Mouse (Mus musculus) lung, embryonic 16.5 days (tissue): ENCODE results near the gene Rhog. TPM values are rescaled to one million over a fixed set of nuclear protein-coding genes. Genes with fewer than 3 reads are reported as not detected.

Source experiments
- ATAC-seq: fragments of 200-750 bp; cut with Nextera tagmentation; 2 replicates; pipeline ENCODE4 v1.8.0; 2017; ENCODE audit warnings: low read depth, mild to moderate bottlenecking, moderate library complexity
- H3K27ac ChIP-seq: fragments of 300-500 bp; sonication (generic); 2 replicates; pipeline ENCODE4 v1.5.1; 2014; ENCODE audit warnings: mild to moderate bottlenecking, control low read depth, low read length
- H3K27me3 ChIP-seq: fragments of 300-500 bp; sonication (generic); 2 replicates; pipeline ENCODE4 v1.6.1; 2014; ENCODE audit warnings: low read depth, low read length, mixed read lengths; ENCODE audit not compliant: control insufficient read depth, insufficient read depth
- H3K36me3 ChIP-seq: fragments of 300-500 bp; sonication (generic); 2 replicates; pipeline ENCODE4 v1.6.1; 2014; ENCODE audit warnings: low read length; ENCODE audit not compliant: control insufficient read depth, insufficient read depth
- H3K4me1 ChIP-seq: fragments of 300-500 bp; sonication (generic); replicated peaks from 2 replicates; pipeline ENCODE4 v1.6.1; 2014; ENCODE audit warnings: low read length, mixed read lengths; ENCODE audit not compliant: control insufficient read depth, insufficient read depth
- H3K4me2 ChIP-seq: fragments of 300-500 bp; sonication (generic); 2 replicates; pipeline ENCODE4 v1.6.1; 2014; ENCODE audit warnings: low read depth, low read length, control low read depth
- H3K4me3 ChIP-seq: fragments of 300-500 bp; sonication (generic); 2 replicates; pipeline ENCODE4 v1.5.1; 2014; ENCODE audit warnings: mild to moderate bottlenecking, low read length, control low read depth
- H3K9ac ChIP-seq: fragments of 300-500 bp; sonication (generic); 2 replicates; pipeline ENCODE4 v1.6.1; 2014; ENCODE audit warnings: low read length, control low read depth
- H3K9me3 ChIP-seq: fragments of 300-500 bp; sonication (generic); 2 replicates; pipeline ENCODE4 v1.6.1; 2016; ENCODE audit warnings: low read length; ENCODE audit not compliant: control insufficient read depth
- WGBS: fragments of 180-500 bp; shearing (Covaris S2); extraction: QIAGEN DNeasy Blood & Tissue Kit; methylation state at CpG from one replicate; pipeline ENCODE4 v1.1.7; 2014; 5-methylcytosine and 5-hydroxymethylcytosine counted together
- polyA plus RNA-seq: library from polyadenylated mRNA; unstranded; fragments of >200 nt; fragmentation: Nextera tagmentation; extraction: Ambion mirVana; gene quantifications from 2 replicates; pipeline ENCODE4 v1.2.1, GENCODE M21; 2015

The Rhog gene
- polyA plus RNA-seq, 1 experiment from 2014 or later, result 78.1 TPM

DNA sequence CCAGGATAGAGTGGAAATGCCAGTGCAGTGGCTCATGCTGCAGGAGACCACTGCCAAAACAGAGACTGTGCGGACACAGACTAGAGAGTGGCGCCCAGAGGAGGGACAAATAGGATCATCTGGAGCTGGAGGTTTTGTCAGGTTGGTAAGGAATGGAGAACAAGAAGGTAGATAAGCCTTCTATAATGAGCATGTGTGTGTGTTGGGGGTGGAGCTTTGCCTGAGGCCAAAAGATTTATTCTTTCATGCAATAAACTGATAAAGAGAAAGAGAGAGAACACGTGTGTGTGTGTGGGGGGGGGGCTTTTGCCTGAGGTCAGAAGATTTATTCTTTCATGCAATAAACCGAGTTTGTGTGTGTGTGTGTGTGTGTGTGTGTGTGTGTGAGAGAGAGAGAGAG is 22.8 kb downstream of the Rhog start:
- peaks cover 20% of the 10 kb centered on the region for H3K36me3 ChIP-seq
- WGBS, result 71% methylated on average over 4 of the region's 4 CpGs
- H3K4me3 ChIP-seq, result no peak overlapping the region
- no peak overlapping the region for H3K27ac ChIP-seq
- no peak overlapping the region for H3K9ac ChIP-seq
- no peak for ATAC-seq
- no peaks in the 10 kb centered on the region for H3K9me3 ChIP-seq
- no peaks in the 10 kb centered on the region for H3K27me3 ChIP-seq
- no peaks in the 10 kb centered on the region for H3K4me1 ChIP-seq
- no peak overlapping the region for H3K4me2 ChIP-seq

DNA sequence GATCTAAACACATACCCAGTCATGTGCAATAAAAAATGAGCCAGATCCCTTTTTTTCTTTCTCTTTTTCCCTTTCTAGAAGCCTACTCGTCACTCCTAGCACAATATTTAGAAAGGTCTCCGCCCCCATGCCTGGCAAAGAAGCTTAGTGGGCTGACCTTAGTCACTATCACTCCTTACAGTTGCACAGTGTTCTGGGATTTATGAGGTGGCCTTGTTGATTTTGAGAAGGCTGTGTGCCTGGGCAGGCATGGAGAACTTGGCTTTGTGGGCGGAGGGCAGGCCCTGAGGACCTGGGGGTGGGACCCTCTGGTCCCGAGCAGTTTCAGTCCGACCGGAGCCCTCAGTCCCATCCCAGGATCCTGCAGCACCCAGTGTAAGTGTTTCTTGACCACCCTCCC is 26.0 kb downstream of the Rhog start:
- H3K9ac ChIP-seq, result no peak overlapping the region
- H3K9me3 ChIP-seq, result no peaks in the 10 kb centered on the region
- H3K4me3 ChIP-seq, result no peak overlapping the region
- H3K36me3 ChIP-seq, result peaks cover 4% of the 10 kb centered on the region; the same call in 1 of the 2 replicates
- no peak for ATAC-seq
- no peaks in the 10 kb centered on the region for H3K27me3 ChIP-seq
- no peaks in the 10 kb centered on the region for H3K4me1 ChIP-seq
- H3K4me2 ChIP-seq, result no peak overlapping the region
- H3K27ac ChIP-seq, result no peak overlapping the region
- 64% methylated on average over 6 of the region's 6 CpGs for WGBS

DNA sequence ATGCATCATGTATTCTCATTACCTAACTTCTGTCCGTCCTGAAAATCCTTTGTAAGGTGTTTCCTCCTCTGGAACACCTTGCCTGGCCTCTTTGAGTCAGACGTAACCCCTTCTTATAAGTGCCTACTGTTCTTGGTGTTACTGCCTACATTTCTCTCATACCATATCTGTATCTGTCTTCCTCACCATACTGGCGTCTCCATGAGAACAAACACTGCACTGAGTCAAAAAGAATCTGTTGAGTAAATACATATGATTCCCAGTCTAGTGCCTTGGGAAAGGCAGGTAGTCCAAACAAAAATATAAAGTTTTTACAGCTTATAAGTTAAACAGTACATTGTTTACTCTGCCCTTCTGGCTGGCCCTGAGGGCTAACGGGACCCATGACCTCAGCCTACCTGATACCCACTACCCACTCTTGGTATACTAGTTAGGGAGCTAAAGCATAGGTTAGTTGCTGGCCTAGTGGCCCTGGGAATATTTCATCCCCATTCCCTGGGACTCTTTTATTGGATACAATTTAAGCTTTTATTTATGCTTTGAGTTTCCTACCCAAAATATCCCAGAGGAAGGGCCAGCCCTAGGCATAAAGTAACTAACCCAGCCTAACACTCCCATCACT is 27.7 kb downstream of the Rhog start:
- Histone ChIP-seq H3K9me3 (no peaks in the 10 kb centered on the region), H3K4me1 (peaks cover 5% of the 10 kb centered on the region; the same call in 1 of the 2 replicates), H3K27me3 (no peaks in the 10 kb centered on the region), H3K27ac (no peak overlapping the region), H3K36me3 (peaks cover 4% of the 10 kb centered on the region; the same call in 1 of the 2 replicates), H3K9ac (no peak overlapping the region), H3K4me3 (no peak overlapping the region), H3K4me2 (no peak overlapping the region)
- WGBS, result 59% methylated on average over 4 of the region's 4 CpGs
- no peak for ATAC-seq

DNA sequence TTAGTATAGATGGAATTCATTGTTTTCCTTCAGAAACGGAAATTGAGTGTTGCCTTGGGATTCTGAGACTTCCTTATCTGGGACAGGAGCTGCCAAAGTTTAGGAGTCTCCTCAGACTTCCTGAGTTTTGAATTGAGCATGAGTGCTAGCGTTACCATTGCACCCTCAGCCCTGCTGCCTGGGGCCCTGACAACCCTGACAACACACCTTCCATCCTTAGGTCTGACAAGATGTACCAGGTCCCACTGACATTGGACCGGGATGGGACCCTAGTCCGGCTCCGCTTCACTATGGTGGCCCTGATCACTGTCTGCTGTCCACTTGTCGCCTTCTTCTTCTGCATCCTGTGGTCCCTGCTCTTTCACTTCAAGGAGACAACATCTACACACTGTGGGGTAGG is 29.8 kb downstream of the Rhog start:
- no peak overlapping the region for H3K4me2 ChIP-seq
- H3K36me3 ChIP-seq, result peaks cover 4% of the 10 kb centered on the region; the same call in 1 of the 2 replicates
- no peak overlapping the region for H3K27ac ChIP-seq
- H3K9ac ChIP-seq, result no peak overlapping the region
- ATAC-seq, result no peak
- H3K27me3 ChIP-seq, result no peaks in the 10 kb centered on the region
- H3K9me3 ChIP-seq, result no peaks in the 10 kb centered on the region
- 82% methylated on average over 6 of the region's 6 CpGs for WGBS
- peaks cover 5% of the 10 kb centered on the region; the same call in 1 of the 2 replicates for H3K4me1 ChIP-seq
- H3K4me3 ChIP-seq, result no peak overlapping the region

DNA sequence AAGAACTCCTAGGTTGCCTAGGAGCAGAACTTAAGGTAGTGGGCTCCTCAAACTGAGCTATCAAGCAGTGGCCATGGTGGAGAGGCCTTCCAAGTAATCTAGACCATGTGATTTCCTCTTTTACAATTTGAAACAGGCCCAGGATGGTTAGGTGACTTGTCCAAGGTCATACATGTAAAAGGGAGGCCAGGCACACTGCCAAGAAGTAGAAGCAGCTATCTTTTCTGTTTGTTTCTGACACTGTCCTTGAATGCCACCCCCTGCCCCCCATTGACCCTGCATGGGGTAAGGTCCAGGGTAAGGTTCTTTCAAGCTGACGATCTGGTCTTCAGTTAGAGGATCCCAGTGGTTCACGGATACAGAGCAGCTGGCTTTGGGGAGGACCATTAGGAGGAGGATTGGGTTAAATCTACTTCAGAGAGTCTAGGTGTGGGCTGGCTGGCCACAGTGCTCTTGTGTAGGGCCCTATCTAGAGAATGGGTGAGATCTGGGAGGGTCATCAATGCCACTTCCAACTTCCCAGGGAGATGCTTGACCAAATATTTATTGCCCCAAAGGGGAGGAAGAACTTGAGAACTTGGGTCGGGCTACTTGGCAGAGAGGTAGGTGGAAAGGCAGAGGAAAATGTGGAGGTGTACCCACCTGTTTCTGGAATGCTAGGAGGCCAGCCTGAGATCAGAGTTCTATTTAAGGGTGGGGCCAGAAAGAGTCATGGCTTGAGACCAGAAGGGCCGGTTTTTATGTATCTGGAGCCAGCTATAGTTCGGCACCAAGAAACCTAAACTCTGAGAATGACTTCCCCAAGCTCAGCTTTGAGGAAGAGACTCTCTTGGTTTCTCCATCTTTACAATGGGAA is 31.7 kb downstream of the Rhog start:
- peak; percentile 43 for ATAC-seq
- H3K9ac ChIP-seq, result no peak overlapping the region
- H3K36me3 ChIP-seq, result peaks cover 3% of the 10 kb centered on the region; the same call in 1 of the 2 replicates
- WGBS, result 64% methylated on average over 5 of the region's 5 CpGs
- peaks cover 5% of the 10 kb centered on the region; the same call in 1 of the 2 replicates for H3K4me1 ChIP-seq
- peak overlapping the region; percentile 50 for H3K27ac ChIP-seq
- H3K9me3 ChIP-seq, result no peaks in the 10 kb centered on the region
- H3K4me2 ChIP-seq, result peak overlapping the region; percentile 90
- no peaks in the 10 kb centered on the region for H3K27me3 ChIP-seq
- H3K4me3 ChIP-seq, result 0 out of 2 replicates have a peak overlapping the region, but pooled peaks have one; percentile 76

DNA sequence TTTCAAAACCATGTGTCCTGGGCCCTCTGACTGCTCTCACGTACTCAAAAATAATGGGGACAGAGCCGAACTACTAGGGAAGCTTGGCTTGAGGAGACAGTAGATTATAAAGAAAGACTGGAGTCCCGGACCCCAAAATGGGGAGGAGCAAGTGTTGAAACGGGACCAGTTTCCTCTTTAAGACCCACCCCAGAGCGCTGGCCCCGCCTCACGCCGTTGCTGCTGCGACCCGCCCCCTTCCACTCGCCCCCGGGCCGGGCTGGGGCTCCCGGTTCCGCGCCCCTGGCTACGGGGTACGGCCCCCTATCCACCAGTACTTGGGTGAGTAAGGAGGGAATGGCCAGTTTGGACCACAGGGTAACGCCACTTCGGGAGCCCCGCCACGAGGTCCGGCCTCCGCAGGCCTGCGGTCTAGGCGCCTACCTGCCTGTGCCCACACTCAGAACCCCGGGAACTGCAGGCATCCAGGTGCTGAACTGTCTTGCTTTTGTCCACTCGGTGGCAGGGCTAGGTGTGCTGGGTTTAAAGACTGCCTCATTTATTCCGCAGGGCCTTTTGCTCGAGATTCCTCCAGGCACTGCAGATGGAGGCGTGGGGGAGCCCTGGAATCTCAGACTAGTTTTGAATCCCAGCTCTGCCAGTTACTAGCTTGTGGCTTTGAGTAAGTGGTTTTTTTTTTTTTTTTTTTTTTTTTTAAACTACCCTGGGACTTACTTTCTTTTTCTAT is 32.9 kb downstream of the Rhog start:
- Histone ChIP-seq H3K4me2 (peak overlapping the region; percentile 90), H3K27ac (peak overlapping the region; percentile 89), H3K9ac (peak overlapping the region; percentile 84), H3K27me3 (no peaks in the 10 kb centered on the region), H3K4me1 (peaks cover 5% of the 10 kb centered on the region; the same call in 1 of the 2 replicates), H3K4me3 (peak overlapping the region; percentile 76), H3K36me3 (no peaks in the 10 kb centered on the region), H3K9me3 (no peaks in the 10 kb centered on the region)
- WGBS, result 2% methylated on average over 31 of the region's 31 CpGs
- ATAC-seq, result peak; percentile 90

DNA sequence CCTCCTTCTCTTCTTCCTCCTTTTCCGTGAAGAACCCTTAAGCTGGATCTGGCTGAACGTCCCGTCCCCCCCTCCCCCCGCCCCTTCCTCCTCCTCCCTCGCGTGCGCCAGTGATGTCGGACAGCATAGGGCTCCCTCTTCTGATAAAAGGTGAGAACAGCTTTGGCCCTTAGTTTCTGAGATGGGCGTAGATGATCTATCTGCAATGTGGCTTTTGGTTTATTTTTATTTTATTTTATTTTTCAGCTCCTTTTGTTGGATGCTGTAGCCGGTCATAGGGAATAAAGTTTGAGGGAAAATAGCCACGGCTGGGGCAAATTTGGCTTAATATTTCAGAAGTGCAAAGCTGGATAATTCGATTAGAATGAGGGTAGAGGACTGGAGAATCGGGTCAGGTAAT is 33.5 kb downstream of the Rhog start:
- Histone ChIP-seq H3K4me1 (peaks cover 5% of the 10 kb centered on the region; the same call in 1 of the 2 replicates), H3K36me3 (no peaks in the 10 kb centered on the region), H3K9me3 (no peaks in the 10 kb centered on the region), H3K27ac (peak overlapping the region; percentile 89), H3K9ac (peak overlapping the region; percentile 84), H3K4me3 (peak overlapping the region; percentile 76), H3K27me3 (no peaks in the 10 kb centered on the region), H3K4me2 (peak overlapping the region; percentile 90)
- under 1% methylated on average over 12 of the region's 13 CpGs for WGBS
- peak; percentile 76 for ATAC-seq

DNA sequence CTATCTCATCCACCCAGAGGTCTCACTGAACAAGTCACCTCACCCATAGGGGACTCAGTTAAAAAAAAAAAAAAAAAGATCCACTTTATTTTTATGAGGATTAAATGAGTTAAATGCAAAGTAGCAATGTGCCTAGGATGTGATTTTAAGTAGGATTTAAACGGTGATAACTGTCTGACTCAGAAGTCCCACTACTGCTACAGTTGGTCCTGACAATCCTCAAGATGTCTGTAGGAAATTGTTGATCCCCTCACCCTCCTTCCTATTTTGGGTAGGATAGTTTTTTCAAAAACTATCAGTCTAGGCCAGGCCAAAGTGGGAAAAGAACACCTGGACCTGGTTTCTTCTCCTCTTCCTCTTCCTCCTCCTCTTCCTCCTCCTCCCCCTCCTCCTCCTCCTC is 34.0 kb downstream of the Rhog start:
- no peak overlapping the region for H3K4me3 ChIP-seq
- no peaks in the 10 kb centered on the region for H3K9me3 ChIP-seq
- H3K4me1 ChIP-seq, result peaks cover 5% of the 10 kb centered on the region; the same call in 1 of the 2 replicates
- no peaks in the 10 kb centered on the region for H3K36me3 ChIP-seq
- 27% methylated on average over 1 of the region's 1 CpGs for WGBS
- ATAC-seq, result 0 out of 2 replicates have a peak, but pooled peaks have one; percentile 4
- H3K4me2 ChIP-seq, result peak overlapping the region; percentile 90
- H3K9ac ChIP-seq, result no peak overlapping the region
- H3K27ac ChIP-seq, result peak overlapping the region; percentile 14; the same call in 1 of the 2 replicates
- H3K27me3 ChIP-seq, result no peaks in the 10 kb centered on the region

DNA sequence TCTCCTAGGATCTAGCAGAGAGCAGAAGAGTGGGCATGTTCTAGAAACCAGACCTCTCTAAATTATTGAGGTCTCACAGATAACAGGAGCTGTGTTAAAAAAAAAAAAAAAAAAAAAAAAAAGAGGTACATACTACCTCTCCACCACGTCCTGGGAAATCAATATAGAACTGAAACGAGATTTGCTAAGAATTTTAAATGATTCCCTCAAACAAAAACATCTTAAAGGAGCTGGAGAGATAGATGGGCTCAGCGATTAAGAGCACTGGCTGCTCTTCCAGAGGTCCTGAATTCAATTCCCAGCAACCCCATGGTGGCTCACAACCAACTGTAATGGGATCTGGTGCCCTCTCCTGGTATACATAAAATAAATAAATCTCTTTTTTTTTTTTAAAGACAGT is 44.8 kb downstream of the Rhog start:
- Histone ChIP-seq H3K9me3 (no peaks in the 10 kb centered on the region), H3K27me3 (no peaks in the 10 kb centered on the region), H3K9ac (peak overlapping the region; percentile 79), H3K27ac (peak overlapping the region; percentile 93), H3K4me1 (peaks cover 11% of the 10 kb centered on the region), H3K4me2 (peak overlapping the region; percentile 82), H3K4me3 (peak overlapping the region; percentile 95), H3K36me3 (no peaks in the 10 kb centered on the region)
- 46% methylated on average over 3 of the region's 3 CpGs for WGBS
- ATAC-seq, result no peak
